Mouse (Mus musculus) ES-E14 (cell line): ENCODE measurements at regions not wholly inside any gene's neighbourhood (a gene's known extent, or its start where the extent isn't known, plus 50 kb on each side); places are given as distances from the start of the nearest gene placed in this dataset.

Experiments
- CHD2 ChIP-seq: IDR thresholded peaks from 2 replicates; pipeline ENCODE4 v1.6.1; 2014; ENCODE audit warnings: mild to moderate bottlenecking, low read depth, low read length, inconsistent platforms
- HCFC1 ChIP-seq: IDR thresholded peaks from 2 replicates; pipeline ENCODE4 v1.6.1; 2012; ENCODE audit warnings: low read length, inconsistent platforms, borderline replicate concordance; ENCODE audit not compliant: insufficient read depth
- MAFK ChIP-seq: IDR thresholded peaks from 2 replicates; pipeline ENCODE4 v1.6.1; 2014; ENCODE audit warnings: mild to moderate bottlenecking, low read depth, low read length, inconsistent platforms; ENCODE audit not compliant: insufficient read depth
- ZC3H11A ChIP-seq: IDR thresholded peaks from 2 replicates; pipeline ENCODE4 v1.6.1; 2012; ENCODE audit warnings: low read depth, mild to moderate bottlenecking, inconsistent platforms, low read length, borderline replicate concordance
- ZNF384 ChIP-seq: IDR thresholded peaks from 2 replicates; pipeline ENCODE4 v1.6.1; 2012; ENCODE audit warnings: low read depth, low read length, inconsistent platforms

DNA sequence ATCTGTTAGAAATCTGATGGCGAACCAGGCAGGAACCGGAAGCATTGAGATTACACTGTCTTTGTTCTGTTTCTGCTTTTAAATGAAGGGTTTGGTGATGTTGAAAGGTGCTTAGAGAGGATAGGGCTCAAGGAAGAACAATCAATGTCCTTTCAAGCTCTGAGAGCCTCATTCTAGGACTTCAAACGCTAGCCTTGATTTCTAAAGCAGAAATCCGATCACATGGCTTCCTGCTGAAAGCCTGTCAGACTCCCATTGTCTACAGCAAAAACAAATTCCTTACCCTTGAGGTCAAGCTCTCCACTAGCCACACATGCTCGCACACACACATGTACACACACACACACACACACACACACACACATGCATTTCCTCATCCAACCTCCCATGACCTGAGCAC lies 215.3 kb upstream of the Zfp637 start:
- TF ChIP-seq ZNF384 (no peak), HCFC1 (no peak), CHD2 (no peak), ZC3H11A (no peak), MAFK (no peak)
